Mouse (Mus musculus) gastrocnemius, adult 2 months (tissue): ENCODE data around the gene Tex44. TPM values are rescaled to one million over a fixed set of nuclear protein-coding genes. Genes with fewer than 3 reads are reported as not detected.

ENCODE experiments used
- DNase-seq: peaks from one replicate; pipeline ENCODE4 v3.0.0; 2022
- H3K27ac ChIP-seq: fragments of 200-600 bp; 2 replicates; pipeline ENCODE4 v1.8.1; 2022; ENCODE audit warnings: mild to moderate bottlenecking
- H3K4me3 ChIP-seq: fragments of 200-600 bp; 2 replicates; pipeline ENCODE4 v1.8.1; 2022; ENCODE audit warnings: mild to moderate bottlenecking, moderate library complexity
- CTCF ChIP-seq: fragments of 200-600 bp; IDR thresholded peaks from 2 replicates; pipeline ENCODE4 v1.8.1; 2022; ENCODE audit warnings: antibody characterized with exemption, mild to moderate bottlenecking, moderate library complexity
- intact Hi-C: fragments of 180-260 bp; cut with DNase I; formaldehyde crosslinking; loops from one replicate; pipeline ENCODE4 v1.15.1; 2025
- total RNA-seq, 2 experiments: library from RNA; stranded (reverse); gene quantifications; 2 replicates each; pipeline ENCODE4 v1.2.3; 2021

Tex44 gene
- total RNA-seq, 2 experiments from 2014 or later = not detected

- intact Hi-C loops = no loop called here
- no peak overlapping the region for H3K4me3 ChIP-seq
- DNase-seq = no peak
- no peak overlapping the region for H3K27ac ChIP-seq
- peak; percentile 63 for TF ChIP-seq CTCF
Measured at GRCm38 (mm10) chr1:86404834-86405233, 21.3 kb upstream of the Tex44 start.

DNA sequence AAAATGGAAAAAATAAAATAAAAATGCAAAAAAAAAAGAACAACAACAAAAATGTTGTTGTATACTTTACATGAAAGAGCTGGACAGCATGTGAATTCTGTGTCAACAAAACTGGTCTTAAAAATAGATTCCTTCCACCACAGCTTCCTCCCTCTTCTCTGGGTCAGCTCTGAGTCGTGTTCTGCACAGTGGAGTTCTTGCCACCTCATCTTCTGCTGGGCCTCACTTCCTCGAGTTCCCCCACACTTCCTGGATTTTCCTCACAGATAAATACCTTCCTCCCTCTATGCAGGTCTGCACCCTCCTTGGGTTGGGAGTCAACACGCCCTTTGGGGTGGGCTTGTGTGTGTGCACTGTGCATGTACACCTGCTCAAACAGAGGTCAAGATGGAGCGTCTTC lies 19.8 kb upstream of the Tex44 start:
- no peak for DNase-seq
- intact Hi-C loops = no loop called here
- Histone ChIP-seq H3K4me3 (no peak overlapping the region), H3K27ac (no peak overlapping the region)
- no peak for TF ChIP-seq CTCF

GRCm38 (mm10) chr1:86406914-86407313 lies 19.2 kb upstream of the Tex44 start:
- intact Hi-C loops = no loop called here
- H3K27ac ChIP-seq = peak overlapping the region; percentile 5; the same call in 1 of the 2 replicates
- no peak overlapping the region for H3K4me3 ChIP-seq
- DNase-seq = no peak
- TF ChIP-seq CTCF = no peak

DNA sequence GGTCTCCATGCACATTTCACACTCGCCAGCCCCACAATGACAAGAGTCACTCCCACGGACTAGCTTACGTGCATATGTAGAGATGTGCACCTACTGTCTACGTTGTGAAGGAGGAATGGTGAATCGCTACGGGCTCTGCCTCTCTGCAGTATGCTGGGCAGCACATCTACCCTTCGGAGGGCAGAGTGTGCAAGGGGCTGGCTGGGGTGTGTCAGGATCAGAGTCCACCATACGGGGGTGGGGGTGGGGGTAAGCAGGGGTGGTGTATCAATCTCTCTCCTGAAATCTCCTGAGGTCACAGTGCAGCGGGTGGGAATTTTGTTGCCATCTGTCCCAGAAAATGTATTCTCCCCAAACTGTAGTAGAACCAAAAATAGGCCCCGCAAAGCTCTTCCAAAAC lies 17.6 kb upstream of the Tex44 start:
- DNase-seq = no peak
- intact Hi-C loops = no loop called here
- no peak for TF ChIP-seq CTCF
- no peak overlapping the region for H3K4me3 ChIP-seq
- H3K27ac ChIP-seq = no peak overlapping the region

- no peak for TF ChIP-seq CTCF
- intact Hi-C loops = no loop called here
- no peak overlapping the region for H3K27ac ChIP-seq
- no peak overlapping the region for H3K4me3 ChIP-seq
- no peak for DNase-seq
Measured at GRCm38 (mm10) chr1:86409476-86409875, 16.7 kb upstream of the Tex44 start.

DNA sequence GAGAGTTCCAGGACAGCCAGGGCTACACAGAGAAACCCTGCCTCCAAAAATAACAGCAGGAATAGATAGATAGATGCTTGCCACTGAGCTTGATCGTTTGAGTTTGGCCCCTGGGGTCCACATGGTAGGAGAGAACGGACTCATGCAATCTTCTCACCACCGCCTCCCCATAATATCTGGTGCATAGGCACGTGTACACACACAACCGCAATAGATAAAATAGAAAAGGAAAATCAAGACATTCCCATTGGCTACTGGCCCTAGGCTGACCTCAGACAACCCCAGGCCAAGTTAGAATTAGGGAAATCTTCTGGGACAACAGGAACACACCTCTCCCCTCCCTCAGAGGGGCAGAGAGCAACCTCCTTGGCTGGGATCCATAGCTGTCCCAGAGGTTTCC lies 11.4 kb upstream of the Tex44 start:
- TF ChIP-seq CTCF = no peak
- no peak for DNase-seq
- Histone ChIP-seq H3K4me3 (no peak overlapping the region), H3K27ac (no peak overlapping the region)
- intact Hi-C loops = loop anchor here (5.0 kb wide), 1 partner anchor 42 kb away; no protein-coding TSS in a partner anchor

DNA sequence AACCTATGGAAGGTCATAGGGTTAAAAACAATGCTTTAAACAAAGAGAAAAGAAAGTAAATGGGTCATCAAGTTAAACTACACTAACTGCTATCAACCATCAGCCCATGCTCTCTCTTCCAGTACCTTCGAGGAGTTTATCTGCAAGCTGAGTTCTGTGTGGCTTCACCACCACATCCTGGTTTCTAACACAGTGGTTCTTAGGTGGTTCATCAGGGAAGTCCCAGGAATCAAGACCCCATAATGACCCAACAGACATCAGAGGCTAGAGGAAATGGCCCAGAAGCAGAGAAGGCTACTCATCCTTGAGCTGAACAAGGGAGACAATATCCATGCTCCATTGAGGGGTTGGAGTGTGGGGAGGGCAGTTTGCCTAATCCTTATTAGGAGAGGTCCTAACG lies 11.0 kb upstream of the Tex44 start:
- no peak for TF ChIP-seq CTCF
- no peak for DNase-seq
- H3K4me3 ChIP-seq = no peak overlapping the region
- no peak overlapping the region for H3K27ac ChIP-seq
- intact Hi-C loops = no loop called here

GRCm38 (mm10) chr1:86415612-86416184 lies 10.4 kb upstream of the Tex44 start:
- no peak overlapping the region for H3K4me3 ChIP-seq
- DNase-seq = peak; percentile 60
- H3K27ac ChIP-seq = no peak overlapping the region
- peak; percentile 53 for TF ChIP-seq CTCF
- intact Hi-C loops = no loop called here

GRCm38 (mm10) chr1:86416321-86416720 lies 9.8 kb upstream of the Tex44 start:
- no peak for DNase-seq
- peak; percentile 57 for TF ChIP-seq CTCF
- intact Hi-C loops = no loop called here
- Histone ChIP-seq H3K4me3 (no peak overlapping the region), H3K27ac (no peak overlapping the region)

GRCm38 (mm10) chr1:86421007-86421406 lies 5.1 kb upstream of the Tex44 start:
- Histone ChIP-seq H3K27ac (peak overlapping the region; percentile 51), H3K4me3 (no peak overlapping the region)
- intact Hi-C loops = no loop called here
- TF ChIP-seq CTCF = no peak
- DNase-seq = peak; percentile 42

GRCm38 (mm10) chr1:86423879-86424278 lies 2.2 kb upstream of the Tex44 start:
- Histone ChIP-seq H3K27ac (no peak overlapping the region), H3K4me3 (no peak overlapping the region)
- intact Hi-C loops = no loop called here
- no peak for DNase-seq
- TF ChIP-seq CTCF = no peak

DNA sequence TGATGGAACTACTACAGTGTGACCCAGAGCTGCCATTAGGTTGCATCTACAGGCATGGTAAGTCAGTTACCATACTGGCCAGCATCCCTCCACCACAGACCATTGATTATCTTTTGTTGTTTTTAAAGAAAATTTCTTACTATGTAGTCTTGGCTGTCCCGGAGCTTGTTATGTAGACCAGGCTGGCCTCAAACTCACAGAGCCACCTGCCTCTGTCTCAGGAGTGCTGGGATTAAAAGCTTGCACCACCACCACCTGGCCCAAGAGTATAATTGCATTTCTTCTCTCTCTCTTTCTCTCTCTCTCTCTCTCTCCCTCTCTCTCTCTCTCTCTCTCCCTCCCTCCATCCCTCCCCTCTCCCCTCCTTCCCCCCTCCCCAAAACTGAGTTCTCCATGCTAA lies 1.8 kb upstream of the Tex44 start:
- TF ChIP-seq CTCF = no peak
- H3K27ac ChIP-seq = no peak overlapping the region
- no peak overlapping the region for H3K4me3 ChIP-seq
- DNase-seq = no peak
- intact Hi-C loops = no loop called here

DNA sequence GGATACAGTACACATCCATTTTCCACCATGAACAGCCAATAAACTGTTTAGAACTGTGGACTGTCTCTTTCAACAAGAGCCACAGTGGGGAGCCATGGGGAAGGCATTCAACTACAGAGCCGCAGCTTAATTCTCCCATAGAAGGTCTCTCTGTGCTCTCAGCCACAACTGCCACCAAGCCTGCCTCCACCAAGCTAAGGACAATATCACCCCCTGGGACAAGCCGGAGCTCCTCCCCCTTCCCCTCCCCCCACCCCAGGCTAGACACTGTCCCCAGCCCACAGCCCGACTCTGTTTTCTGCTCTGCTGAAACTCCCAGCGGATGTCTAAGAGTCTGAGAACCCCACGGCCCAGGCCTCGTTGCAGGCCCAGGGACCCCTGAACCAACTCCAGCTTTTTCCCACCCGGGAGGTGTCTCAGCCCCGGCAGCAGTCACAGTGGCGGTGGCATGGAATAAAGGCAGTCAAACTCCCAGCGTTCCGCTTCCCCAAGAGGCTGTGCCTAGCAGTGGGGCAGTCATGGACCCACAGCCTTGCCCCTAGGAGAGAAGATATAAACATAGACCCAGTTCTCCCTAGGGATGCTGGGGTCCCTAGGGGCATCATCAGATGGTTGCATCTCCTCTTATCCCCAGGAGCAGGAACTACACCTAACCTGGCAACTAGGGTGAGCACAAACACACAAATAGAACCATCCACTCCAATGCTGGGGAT lies 1.1 kb upstream of the Tex44 start:
- TF ChIP-seq CTCF = no peak
- no peak for DNase-seq
- H3K27ac ChIP-seq = no peak overlapping the region
- no peak overlapping the region for H3K4me3 ChIP-seq
- intact Hi-C loops = no loop called here

GRCm38 (mm10) chr1:86430056-86430455 lies 3.9 kb downstream of the Tex44 start:
- no peak overlapping the region for H3K4me3 ChIP-seq
- no peak overlapping the region for H3K27ac ChIP-seq
- intact Hi-C loops = loop anchor here (2.0 kb wide), 1 partner anchor 57 kb away; no protein-coding TSS in a partner anchor
- DNase-seq = peak; percentile 74
- TF ChIP-seq CTCF = peak; percentile 95
